Mouse (Mus musculus): Measurements from ENCODE around the gene Zfp865. TPM values are rescaled to one million over a fixed set of nuclear protein-coding genes. Genes with fewer than 3 reads are reported as not detected.

Gene Zfp865
- polyA plus RNA-seq (2017; shearing (Covaris generic)): 6.1 TPM

DNA sequence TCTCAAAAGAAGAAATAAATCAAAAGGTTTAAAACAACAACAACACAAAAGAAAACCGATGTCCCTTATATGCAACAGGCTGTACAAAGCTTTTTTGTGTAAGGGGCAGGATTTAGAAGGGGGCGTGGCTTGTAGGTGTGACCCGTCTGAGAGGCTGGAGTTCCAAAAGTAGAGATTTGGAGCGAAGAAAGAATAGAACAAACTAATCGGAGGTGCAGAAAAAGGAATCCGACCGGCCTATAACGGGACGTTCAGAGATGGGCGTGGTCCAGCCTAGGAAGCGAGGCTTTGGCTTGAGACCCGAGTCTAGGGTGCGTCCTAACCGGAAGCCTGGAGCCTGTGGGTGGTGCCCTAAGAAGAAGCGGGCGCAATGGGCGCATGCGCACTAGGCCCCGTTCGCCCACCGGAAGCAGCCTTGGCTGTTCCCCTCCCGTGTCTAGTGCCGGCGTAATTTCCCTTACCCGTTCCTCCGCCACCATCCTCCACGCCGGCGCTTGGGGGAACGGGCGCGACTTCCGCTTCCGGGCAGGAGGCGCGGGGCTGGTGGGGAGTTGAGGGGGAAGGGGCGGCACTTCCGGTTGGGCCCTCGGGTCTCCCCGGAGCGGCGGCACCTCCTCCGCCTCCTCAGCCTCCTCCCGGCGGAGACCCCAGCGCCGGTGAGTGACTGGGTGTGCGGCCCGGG, at the start of gene Zfp865, which contains the start of gene Ccdc106:
Gene Zfp865 (plus strand): TSS at position 377 of the 682 bp plus-strand sequence.
Gene Ccdc106 (plus strand): TSS at position 554 of the 682 bp plus-strand sequence.

DNA sequence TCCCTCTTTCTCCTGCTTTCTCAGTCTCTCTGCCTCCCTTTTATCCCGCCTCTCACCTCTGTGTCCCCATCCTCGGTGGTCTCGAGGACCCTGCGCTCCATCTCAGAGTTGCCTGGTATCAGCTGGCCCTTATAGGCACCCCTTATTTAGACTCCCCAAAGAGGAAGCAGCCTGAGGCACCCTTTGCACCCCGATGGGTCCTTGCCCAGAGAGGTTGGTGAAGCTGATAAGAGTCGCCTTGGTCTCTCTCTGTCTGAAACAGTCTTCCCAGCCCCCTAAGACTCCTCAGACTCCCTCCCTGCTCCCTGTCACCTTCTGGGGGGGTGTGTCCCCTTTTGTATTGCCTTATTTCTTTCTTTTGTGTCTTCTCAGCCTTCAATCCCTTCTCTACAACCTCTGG, 49.1 kb upstream of the Zfp865 start, which contains the start of gene Sbk3:
Gene Sbk3 (minus strand): TSS at position 101 of the 400 bp plus-strand sequence.

DNA sequence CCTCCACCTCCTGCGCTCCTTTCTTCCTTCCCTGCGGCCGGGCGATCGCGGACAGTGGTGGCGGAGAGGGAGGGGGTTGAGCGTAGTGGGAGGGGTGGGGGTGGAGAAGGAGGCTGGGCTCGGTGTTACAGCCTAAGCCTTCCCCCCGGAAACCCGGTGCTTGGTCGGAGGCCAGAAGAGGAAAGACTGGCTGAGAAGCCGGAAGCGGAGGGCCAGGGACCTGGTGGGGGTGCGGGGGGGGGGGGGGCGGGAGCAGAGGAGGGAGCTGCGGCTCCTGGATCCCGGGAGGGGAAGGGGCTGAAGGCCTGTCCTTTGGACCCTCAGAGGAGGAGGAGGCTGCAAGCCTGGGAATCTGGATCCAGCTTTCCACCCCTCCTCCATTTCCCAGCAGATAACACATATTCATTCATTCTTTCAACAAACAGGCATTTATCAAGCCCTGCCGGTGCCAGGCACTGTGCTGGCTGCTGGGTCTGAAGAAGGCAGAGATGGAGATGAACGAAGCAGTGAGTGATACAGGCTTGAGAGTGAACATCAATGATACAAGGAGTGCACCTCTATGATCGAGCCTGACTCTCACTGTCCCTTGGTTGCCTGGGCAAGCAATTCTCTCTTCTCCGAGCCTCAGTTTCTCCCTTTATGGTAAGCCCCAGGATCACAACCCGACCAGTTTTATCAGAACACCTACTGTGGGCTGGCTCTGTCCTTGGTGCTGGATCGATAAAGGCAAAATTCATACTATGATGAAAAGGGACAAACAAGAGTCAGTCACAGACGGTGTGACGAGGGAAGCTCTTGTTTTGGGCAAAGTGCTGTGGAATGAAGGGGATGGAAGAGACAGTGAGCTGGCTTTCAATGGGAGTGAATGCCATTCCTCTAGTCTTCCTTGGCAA, 23.9 kb upstream of the Zfp865 start, which contains the start of gene Zfp579:
Gene Zfp579 (minus strand): TSS at position 156 of the 893 bp plus-strand sequence.

DNA sequence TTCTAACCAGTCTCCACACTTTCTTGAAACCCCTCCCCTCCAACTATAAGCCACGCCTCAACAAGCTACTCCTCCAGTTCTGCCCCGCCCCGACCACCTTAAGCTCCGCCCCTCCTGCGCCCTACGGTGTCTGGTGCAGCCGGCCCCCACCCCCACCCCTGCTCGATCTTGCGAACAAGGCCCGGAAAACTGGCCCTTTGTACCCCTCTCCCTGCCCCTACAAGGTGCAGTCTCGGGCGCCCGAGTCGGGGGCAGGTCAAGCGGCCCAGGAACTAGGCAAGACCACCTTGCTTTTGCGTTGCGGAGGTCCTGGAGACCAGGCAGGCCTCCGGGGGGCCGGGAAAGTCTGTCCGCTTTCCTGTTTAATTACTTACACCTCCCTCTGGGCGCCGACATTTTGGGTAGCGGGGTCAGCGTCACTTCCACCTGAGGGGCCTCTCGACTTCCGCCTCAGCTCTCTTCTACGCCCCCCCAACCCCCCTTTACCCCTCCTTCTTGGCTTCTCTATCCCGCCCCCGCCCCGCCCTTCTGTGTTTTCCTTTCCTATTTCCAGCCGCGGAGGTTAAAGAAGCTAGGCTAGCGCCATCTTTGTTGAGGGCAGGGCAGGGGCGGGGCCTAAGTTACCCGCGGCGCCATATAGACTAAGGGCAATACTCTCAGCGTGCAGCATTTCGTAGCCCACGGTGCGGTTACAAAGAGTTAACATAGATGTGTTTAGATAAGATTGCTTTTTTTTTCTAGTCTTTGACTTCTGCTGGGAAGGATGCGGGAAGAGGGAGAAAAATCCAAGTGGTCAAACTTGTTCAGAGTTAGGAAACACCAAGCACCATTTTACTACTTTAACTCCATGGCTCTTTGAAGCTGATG, 5.7 kb upstream of the Zfp865 start, which contains the start of the genes Zfp524 and Fiz1:
Gene Zfp524 (plus strand): TSS at position 165 of the 867 bp plus-strand sequence.
Gene Fiz1 (minus strand): TSS at position 447 of the 867 bp plus-strand sequence.

DNA sequence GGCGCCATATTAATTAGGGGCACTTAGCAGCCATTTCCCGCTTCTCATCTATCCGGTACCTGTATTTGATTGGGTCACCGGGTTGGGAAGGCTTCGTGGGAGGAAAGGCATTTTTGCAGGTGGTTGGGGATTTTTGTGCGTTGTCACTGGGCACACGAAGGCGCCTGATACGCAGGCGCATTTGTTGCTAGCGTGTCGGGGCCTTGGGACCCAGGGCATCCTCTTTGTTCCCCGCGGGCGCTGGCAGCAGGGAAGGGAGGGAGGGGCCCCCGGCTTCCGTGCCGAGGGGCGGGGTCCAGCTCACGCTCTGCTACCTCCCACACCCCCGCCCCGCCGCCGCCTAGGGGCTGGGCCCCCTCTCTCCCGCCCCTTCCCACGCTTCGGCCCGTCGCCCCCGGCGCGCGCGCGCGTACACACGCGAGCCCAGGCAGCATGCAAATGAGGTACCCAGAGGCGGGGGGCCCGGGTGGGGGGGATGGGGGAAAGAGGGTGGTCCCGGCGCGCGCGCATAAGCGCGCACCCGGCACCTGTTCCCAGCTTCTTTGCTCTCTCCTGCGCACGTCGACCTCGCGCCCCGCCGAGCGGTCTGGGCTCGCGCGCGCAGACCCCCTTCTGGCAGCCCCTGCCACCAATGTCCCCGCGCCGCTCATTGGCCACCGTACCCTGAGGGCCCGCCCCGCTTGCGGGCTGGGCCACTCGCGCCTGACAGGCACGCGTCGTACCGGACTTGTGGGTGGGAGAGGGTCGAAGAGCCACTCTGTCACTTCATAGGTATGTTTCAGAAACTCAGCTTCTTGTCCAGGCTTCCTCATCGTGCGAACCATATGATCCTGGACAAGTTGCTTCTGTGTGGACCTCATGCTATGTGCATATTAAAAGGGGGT, 4.8 kb upstream of the Zfp865 start, which contains the start of gene Gm44973:
Gene Gm44973 (plus strand): TSS at position 379 of the 884 bp plus-strand sequence.

DNA sequence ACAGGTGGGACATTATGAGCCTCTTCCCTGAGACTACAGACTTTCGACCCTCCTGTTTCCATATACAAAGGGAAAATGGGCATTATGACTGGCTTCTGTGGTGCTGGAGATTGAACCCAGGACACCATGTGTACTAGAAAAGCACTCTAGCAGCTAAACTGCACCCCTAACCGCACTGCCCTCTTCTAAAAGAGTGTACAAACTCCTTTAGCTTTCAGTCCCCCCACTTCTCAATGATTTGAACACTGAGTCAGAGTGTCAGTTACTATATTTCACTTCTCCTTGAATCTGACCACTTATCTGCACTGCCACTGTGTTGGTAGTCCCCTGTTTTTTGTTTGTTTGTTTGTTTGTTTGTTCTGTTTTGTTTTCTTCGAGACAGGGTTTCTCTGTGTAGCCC, 13.6 kb downstream of the Zfp865 start, which contains the start of gene 4632433K11Rik:
Gene 4632433K11Rik (plus strand): TSS at position 301 of the 400 bp plus-strand sequence.

DNA sequence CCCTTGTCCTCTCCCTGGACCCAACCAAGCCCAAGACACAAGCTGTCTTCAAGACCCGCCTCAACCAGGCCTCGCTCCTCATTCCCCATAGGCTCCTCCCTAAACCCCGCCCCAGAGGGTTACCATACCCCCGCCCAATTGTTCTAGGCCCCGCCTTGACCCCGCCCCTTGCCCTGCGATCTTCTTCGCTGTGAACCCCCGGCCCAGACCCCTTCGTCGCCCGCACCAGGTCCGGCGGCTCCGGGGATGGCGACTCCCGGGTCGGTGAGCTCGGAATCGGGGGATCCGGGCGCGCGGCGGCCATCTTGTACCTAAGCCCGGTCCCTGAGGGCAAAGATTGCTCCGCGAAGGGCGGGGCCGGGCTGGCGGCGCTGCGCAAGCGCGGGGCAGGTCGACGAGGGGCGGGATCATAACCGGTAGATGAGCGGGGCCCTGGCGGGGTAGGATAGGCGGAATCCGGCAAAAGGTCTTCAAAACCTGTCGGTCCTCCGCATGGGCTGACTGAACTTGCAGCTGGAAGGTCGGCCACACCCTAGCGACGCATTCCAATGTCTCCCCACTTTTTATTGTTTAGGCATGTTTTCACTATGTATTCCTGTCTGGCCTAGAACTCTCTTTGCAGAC, 18.0 kb downstream of the Zfp865 start, which contains the start of gene Zfp784:
Gene Zfp784 (minus strand): TSS at position 338 of the 624 bp plus-strand sequence.

DNA sequence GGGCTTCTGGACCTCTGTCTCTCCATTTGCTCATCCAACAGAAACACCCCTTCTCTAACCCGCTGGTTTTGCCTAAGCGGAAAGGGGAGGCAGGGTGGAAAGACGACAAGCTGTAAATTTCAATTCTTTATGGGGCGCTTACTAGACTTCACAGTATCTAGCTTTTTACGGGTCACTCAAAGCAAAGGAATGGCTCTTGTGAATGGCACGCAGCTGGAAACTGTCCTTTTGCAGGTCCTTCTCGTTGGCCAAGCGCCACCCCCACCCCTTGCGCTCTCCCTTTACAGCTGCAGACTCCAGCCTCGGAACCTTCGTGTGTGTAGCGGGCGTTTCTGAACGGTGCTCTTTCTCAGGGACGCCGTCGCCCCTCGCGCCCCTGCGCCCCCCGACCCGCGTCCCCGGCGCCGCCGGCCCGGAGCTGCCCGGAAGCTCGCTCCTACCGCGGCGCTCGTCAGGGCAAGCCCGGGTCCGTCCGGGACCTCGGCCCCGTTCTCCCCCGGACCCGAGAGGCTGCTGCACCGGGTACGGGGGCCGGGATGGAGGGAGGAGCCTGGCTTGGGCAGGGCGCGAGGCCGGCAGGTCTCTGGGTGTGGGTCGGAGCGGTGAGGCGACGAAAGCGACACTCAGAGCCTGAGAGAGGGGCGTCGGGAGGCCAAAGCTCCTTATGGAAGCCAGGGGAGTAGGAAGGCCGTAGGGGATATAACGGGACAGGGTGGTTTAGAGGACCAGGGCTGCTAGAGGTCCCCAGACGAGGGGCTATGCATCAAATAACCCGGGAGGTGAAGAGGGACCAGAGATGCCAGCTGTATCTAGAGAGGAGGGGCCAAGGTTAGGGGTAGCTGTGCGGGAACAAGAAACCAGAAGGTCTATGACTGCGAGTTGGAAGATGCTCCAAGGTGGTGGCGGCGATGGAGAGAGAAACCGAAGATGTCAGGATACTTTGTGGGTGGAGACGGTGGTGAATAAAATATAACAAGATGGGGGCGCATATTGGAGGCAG, 31.3 kb downstream of the Zfp865 start, which contains the start of gene Zfp580:
Gene Zfp580 (plus strand): TSS at position 346 of the 1,000 bp plus-strand sequence.

DNA sequence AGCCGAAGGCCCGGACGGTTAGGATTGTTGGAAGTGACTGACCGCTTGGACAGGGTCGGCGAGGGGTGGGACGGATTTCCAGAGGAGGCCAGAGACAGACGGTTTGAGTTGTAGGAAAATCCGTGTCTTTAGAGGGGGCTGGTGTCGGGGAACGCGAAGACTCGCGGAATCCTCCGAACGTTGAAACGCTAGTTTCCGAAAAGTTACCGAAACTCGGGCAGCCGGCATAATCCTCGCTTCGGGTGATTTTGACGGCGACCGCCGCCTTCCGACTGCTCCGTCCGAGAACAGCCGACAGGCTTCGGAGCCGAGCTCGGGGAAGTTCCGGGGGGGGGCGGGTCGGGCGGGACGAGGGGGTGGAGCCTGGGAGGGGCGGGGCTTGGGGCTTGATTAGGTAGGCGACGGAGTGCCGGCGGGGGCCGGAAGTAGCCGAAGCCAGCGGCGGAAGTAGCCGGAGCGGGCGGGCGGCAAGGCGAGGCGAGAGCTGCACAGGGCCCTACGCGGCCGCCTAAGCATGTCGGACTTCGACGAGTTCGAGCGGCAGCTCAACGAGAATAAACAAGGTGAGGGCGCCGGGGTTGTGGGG, 41.7 kb downstream of the Zfp865 start, which contains the start of gene U2af2:
Gene U2af2 (plus strand): TSS at position 370 of the 586 bp plus-strand sequence.

DNA sequence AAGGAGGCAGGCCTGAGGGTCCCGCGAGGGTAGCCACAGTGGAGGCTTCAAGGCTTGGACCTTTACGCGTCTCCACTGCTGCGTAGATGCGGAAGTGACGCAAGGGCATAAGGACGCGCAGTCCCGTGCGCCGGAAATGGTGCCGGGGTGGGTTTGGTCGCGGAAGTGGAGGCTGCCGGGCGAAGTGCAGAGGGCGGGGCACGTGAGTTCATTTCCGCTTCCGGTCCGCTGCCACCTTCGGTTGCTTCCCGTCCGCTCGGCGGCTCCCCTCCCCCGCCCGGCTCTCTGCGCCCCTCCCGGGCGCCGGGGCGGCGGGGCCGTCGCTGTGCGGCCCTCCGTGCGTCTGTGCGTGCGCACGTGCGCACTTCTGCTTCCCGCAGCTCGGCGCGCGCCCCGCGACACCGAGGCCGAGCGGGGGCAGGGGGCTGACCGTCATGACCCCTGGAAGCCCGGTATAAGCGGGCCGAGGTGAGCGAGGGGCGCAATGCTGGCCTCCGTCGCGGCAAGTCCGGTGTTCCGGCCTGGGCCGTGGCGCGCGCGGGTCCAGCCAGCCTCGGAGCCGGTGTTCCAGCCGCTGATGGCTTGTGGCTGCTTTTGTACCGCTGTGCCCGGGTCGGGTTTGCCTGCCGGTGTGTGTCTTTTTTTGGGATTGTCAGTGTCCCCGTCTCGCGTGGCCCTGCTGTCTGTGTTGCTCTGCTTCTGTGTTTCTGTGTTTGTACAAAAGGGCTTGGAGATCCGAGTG, 60.0 kb downstream of the Zfp865 start, which contains the start of gene Epn1:
Gene Epn1 (plus strand): TSS at position 226 of the 742 bp plus-strand sequence.

Other genes with a start within 250 kb of the Zfp865 start
- not detected for gene Fam71e2, start 249.1 kb upstream of the Zfp865 start, polyA plus RNA-seq (2017; shearing (Covaris generic))
- not detected for gene Il11, start 237.5 kb upstream of the Zfp865 start, polyA plus RNA-seq (2017; shearing (Covaris generic))
- gene Tmem190, start 237.4 kb upstream of the Zfp865 start, polyA plus RNA-seq (2017; shearing (Covaris generic)): not detected
- gene Tmem238, start 230.7 kb upstream of the Zfp865 start, polyA plus RNA-seq (2017; shearing (Covaris generic)): 7.3 TPM
- gene Rpl28, start 227.5 kb upstream of the Zfp865 start, polyA plus RNA-seq (2017; shearing (Covaris generic)): 251 TPM
- 295 TPM for gene Ube2s, start 207.8 kb upstream of the Zfp865 start, polyA plus RNA-seq (2017; shearing (Covaris generic))
- 0.91 TPM for gene Shisa7, start 175.7 kb upstream of the Zfp865 start, polyA plus RNA-seq (2017; shearing (Covaris generic))
- 8.8 TPM for gene Isoc2b, start 150.1 kb upstream of the Zfp865 start, polyA plus RNA-seq (2017; shearing (Covaris generic))
- 0.60 TPM for gene Isoc2a, start 143.2 kb upstream of the Zfp865 start, polyA plus RNA-seq (2017; shearing (Covaris generic))
- gene Gm36210, start 113.9 kb upstream of the Zfp865 start, polyA plus RNA-seq (2017; shearing (Covaris generic)): not detected
- 3.0 TPM for gene Zfp628, start 105.2 kb upstream of the Zfp865 start, polyA plus RNA-seq (2017; shearing (Covaris generic))
- gene Nat14, start 98.3 kb upstream of the Zfp865 start, polyA plus RNA-seq (2017; shearing (Covaris generic)): not detected
- gene Ssc5d, start 94.6 kb upstream of the Zfp865 start, polyA plus RNA-seq (2017; shearing (Covaris generic)): not detected
- gene Sbk2, start 56.0 kb upstream of the Zfp865 start, polyA plus RNA-seq (2017; shearing (Covaris generic)): 1.0 TPM
- gene Sbk3, start 49.2 kb upstream of the Zfp865 start, polyA plus RNA-seq (2017; shearing (Covaris generic)): not detected
- 13.8 TPM for gene Zfp579, start 24.2 kb upstream of the Zfp865 start, polyA plus RNA-seq (2017; shearing (Covaris generic))
- 15.8 TPM for gene Zfp524, start 6.0 kb upstream of the Zfp865 start, polyA plus RNA-seq (2017; shearing (Covaris generic))
- 47.5 TPM for gene Fiz1, start 5.7 kb upstream of the Zfp865 start, polyA plus RNA-seq (2017; shearing (Covaris generic))
- gene Gm44973, start 4.9 kb upstream of the Zfp865 start, polyA plus RNA-seq (2017; shearing (Covaris generic)): 7.6 TPM
- not detected for gene Ccdc106, start 177 bp downstream of the Zfp865 start, polyA plus RNA-seq (2017; shearing (Covaris generic))
- gene 4632433K11Rik, start 13.7 kb downstream of the Zfp865 start, polyA plus RNA-seq (2017; shearing (Covaris generic)): not detected
- gene Zfp784, start 18.1 kb downstream of the Zfp865 start, polyA plus RNA-seq (2017; shearing (Covaris generic)): 2.4 TPM
- gene Zfp580, start 31.2 kb downstream of the Zfp865 start, polyA plus RNA-seq (2017; shearing (Covaris generic)): 2.9 TPM
- gene U2af2, start 41.8 kb downstream of the Zfp865 start, polyA plus RNA-seq (2017; shearing (Covaris generic)): 108 TPM
- 30.9 TPM for gene Epn1, start 59.9 kb downstream of the Zfp865 start, polyA plus RNA-seq (2017; shearing (Covaris generic))
- gene Rfpl4, start 96.6 kb downstream of the Zfp865 start, polyA plus RNA-seq (2017; shearing (Covaris generic)): not detected
- not detected for gene Rasl2-9, start 105.6 kb downstream of the Zfp865 start, polyA plus RNA-seq (2017; shearing (Covaris generic))
- 0.12 TPM for gene Vmn1r55, start 129.3 kb downstream of the Zfp865 start, polyA plus RNA-seq (2017; shearing (Covaris generic))
- gene Vmn1r56, start 176.4 kb downstream of the Zfp865 start, polyA plus RNA-seq (2017; shearing (Covaris generic)): not detected
- gene Vmn1r57, start 198.1 kb downstream of the Zfp865 start, polyA plus RNA-seq (2017; shearing (Covaris generic)): not detected

All from effector memory CD4-positive, alpha-beta T cell, adult 5 months (primary cell).